Mouse (Mus musculus): Measurements from ENCODE around the gene Fam71a.

GRCm38 (mm10) chr1:191182431-191183162 is 18.0 kb upstream of the Fam71a start:
- TF ChIP-seq CTCF (IDR thresholded peaks at IDR 0.05) (peak; percentile 65), POLR2A (IDR thresholded peaks at IDR 0.05; ENCODE audit: insufficient read depth, low read depth, low read length) (0 out of 2 replicates have a peak, but pooled peaks have one; percentile 36), EP300 (IDR thresholded peaks at IDR 0.05; ENCODE audit: insufficient read depth, low read depth, low read length) (peak; percentile 67; the same call in 1 of the 2 replicates)

All from heart, adult 2 months (tissue).